Mouse (Mus musculus) layer of hippocampus, adult 11-12 months (tissue): ENCODE data around the gene Stoml1.

Source experiments
- DNase-seq: peaks from one replicate; pipeline ENCODE4 v3.0.0; 2022; ENCODE audit warnings: low spot score

Stoml1 gene

GRCm38 (mm10) chr9:58272068-58272541, 19.1 kb downstream of the Stoml1 start:
- DNase-seq: no peak

DNA sequence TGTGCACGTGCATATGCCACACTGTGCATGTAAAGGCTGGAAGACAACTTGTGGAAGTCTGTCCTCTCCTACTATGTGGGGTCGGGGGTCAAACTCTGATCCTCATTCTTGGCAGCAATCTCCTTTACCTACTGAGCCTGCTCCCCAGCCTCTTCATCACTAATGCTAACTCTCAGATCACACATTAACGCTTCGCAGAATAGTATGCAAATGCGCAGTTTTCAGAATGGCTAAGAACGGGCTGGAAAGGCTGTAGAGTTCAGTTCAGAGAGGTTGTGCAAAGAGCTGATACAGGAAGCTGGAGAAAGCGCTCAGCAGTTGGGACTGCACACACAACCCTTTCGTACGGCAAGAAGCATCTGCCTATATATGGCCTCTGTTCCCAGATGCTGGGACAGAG, 19.9 kb downstream of the Stoml1 start:
- no peak for DNase-seq

- DNase-seq: no peak
Measured at GRCm38 (mm10) chr9:58274101-58274604, 21.2 kb downstream of the Stoml1 start.

- no peak for DNase-seq
Measured at GRCm38 (mm10) chr9:58274626-58275025, 21.7 kb downstream of the Stoml1 start.

- DNase-seq: no peak
Measured at GRCm38 (mm10) chr9:58275115-58275774, 22.3 kb downstream of the Stoml1 start.

GRCm38 (mm10) chr9:58275797-58276196, 22.8 kb downstream of the Stoml1 start:
- DNase-seq: no peak

GRCm38 (mm10) chr9:58276346-58276745, 23.4 kb downstream of the Stoml1 start:
- DNase-seq: no peak

DNA sequence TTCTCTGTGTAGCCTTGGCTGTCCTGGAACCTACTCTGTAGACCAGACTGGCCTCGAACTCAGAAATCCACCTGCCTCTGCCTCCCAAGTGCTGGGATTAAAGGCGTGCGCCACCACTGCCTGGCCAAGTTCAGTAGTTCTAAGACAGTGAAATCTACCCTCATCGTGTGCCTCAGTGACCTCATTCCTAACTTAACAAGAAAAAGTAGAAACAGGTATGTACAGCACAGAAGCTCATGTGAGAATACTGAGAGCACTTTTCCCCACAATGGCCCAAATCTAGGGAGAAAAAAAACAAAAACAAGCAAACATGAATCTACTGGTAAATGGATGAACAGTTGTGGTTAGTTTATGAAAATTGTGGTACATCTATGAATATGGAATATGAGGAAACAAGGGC, 25.3 kb downstream of the Stoml1 start:
- no peak for DNase-seq

DNA sequence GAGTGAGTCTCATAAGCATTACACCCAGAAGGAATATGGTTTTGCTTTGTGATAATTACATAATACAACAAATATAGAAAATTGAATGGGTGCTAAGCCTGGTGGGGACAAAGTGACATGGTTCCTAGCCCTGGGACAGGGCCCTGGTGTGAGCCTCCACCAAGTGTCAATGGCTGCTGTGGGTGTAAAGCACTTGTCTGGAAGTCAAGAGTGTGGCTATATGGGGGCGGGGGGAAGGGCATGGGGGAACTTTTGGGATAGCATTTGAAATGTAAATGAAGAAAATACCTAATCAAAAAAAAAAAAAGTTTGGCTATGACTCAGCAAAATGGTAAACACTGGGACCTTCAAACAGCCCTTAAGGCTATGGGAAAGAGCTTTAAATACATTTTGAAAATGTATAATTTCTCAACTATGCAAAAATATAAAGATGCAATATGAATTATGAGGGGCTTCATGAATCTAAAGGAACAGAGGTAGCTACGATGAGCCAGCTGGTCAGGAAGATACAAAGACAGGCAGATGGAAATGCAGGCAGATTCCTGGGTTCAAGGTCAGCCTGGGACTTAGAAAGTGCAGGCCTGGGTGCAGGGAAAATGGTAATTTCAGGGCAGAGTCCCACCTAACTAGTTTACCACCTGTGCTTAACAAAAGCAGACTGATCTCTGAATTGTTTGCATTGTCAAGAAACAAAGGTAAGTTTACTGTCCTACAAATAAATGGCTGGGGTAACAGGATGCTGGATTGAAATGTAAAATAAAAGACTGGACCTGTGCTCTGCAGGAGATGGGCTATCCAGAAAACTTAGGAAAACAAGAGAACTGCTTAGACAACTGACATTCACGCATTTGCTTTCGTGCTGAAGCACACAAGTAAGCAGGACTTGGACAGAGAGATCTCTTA, 26.1 kb downstream of the Stoml1 start:
- DNase-seq: no peak

- DNase-seq: no peak
Measured at GRCm38 (mm10) chr9:58279780-58280179, 26.8 kb downstream of the Stoml1 start.

DNA sequence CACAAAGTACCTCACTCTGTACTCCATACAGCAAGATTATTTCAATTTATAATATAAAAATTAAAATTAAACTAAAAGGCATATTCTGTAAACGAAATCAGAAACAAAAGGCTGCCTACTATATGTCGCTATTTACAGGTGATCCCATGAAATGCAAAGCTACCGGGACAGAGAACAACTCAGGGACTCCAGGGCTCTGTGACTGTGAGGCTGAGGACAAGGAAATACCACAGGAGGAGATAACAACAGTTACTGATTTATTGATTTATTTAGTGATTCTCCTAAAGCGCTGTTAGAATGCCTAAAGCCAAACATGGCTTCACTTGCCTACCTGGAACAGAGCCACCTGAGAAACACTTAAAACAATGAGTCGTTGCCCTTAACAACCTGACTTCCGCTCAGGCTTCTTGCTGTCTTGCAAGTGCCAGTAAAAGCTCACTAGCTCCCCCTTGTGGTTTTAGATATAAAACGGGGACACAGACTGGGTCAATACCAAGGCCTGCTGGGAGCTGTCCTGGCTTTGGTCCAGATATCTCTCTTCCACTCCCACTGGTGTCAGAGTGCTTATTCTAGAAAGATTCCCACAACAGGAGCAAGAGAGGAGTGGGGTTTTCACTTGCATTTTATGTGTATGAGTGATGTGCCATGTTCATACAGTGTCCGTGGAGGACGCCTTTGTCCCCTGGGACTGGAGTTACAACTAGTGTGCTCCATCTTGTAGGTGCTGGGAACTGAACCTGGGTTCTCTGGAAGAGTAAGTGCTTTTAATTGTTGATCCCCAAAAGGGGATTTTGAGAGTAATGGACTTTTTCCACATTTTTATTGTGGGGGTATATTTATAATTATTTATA, 27.5 kb downstream of the Stoml1 start:
- peak; percentile 74 for DNase-seq

DNA sequence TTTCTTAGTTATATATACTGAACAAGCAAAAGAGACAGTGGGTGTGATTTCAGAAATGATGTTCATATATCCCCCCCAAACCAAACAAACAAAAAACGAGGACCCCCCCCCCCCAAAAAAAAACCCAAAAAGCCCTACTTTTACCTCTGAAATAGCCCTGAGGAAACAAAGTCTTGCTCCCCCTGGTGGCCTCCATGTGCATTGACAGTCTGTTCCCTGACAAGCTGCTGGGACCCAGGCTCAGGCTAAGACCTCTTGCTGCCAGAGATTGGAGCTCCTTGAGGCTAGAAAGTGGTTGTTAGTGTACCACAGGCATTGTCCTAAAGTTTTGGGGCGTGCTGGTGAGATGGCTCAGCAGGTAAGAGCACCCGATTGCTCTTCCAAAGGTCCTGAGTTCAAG, 28.6 kb downstream of the Stoml1 start:
- no peak for DNase-seq

DNA sequence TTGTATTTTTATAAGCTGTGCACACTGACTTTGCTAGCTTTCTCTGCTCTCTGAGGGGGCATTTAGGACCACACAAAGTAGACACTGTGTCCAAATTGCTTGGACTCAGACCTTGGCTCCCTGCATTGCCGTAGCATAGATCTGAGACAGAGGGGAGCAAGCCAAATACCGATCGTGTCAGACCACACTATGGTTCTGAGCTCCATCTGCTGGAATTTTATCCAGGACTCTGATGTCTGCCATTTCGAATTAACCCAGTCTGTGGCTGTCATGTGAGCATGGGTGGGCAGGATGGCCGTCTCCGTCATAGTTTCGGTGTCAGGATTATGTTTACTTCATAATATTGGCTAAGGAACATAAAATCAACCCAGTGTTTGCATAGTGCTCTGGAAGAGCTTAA, 30.5 kb downstream of the Stoml1 start:
- no peak for DNase-seq

- no peak for DNase-seq
Measured at GRCm38 (mm10) chr9:58289090-58289489, 36.1 kb downstream of the Stoml1 start.

GRCm38 (mm10) chr9:58289901-58290300, 36.9 kb downstream of the Stoml1 start:
- DNase-seq: no peak

GRCm38 (mm10) chr9:58294527-58294926, 41.6 kb downstream of the Stoml1 start:
- no peak for DNase-seq

- DNase-seq: no peak
Measured at GRCm38 (mm10) chr9:58295345-58295744, 42.4 kb downstream of the Stoml1 start.

GRCm38 (mm10) chr9:58295766-58296361, 42.9 kb downstream of the Stoml1 start:
- DNase-seq: no peak

- DNase-seq: no peak
Measured at GRCm38 (mm10) chr9:58297065-58297464, 44.1 kb downstream of the Stoml1 start.

DNA sequence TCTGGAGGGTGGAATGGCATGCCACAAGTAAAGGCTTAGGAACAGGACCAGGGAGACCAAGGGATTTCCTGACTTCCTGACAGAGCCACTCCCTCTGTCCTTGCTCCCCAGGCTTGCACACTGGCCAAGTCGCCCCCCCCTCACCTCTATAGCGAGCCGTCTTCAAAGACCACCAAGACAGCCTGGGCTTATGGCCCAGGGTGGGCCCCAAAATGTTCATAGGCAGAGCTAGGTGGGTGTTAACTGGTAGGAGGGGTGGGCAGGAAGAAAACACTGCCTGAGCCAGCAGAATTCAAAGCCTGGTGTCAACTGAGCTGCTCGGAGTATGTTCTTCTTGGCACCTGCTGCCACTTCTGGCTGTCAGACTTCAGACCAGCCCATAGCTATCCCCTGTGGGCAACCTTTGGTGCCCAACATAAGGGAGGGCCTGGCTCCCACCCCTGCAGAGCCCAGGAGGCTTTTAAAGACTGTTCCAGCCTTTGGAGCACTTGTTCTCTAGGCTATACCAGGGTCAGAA, 45.1 kb downstream of the Stoml1 start:
- DNase-seq: no peak

- no peak for DNase-seq
Measured at GRCm38 (mm10) chr9:58299356-58299799, 46.4 kb downstream of the Stoml1 start.
